Mouse (Mus musculus): ENCODE data around the gene Grb10.

DNA sequence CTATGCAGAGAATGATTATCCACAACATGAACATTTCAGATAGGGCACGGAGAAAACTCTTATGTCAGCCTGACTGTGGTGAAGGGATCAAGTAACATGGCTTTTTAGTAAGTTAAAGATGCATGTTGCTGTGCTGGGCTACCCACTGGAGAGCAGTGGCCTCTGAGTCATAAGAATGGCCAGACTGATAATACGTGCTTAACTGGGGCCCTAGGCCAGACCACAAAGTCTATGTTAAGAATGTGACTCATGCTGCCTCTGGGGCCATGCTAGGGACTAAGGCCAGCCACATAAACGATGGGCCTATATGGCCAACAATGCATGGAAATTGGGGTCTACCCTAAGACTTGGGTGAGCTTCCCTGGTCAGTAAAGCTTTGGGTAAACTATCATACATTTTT is 98.9 kb downstream of the Grb10 start:
- TF ChIP-seq POLR2A (IDR thresholded peaks at IDR 0.05; ENCODE audit: insufficient read depth, low read depth, low read length) (no peak), CTCF (IDR thresholded peaks at IDR 0.05; ENCODE audit: insufficient read depth, low read depth, low read length) (no peak)

Measured in olfactory bulb, adult 2 months (tissue).